Mouse (Mus musculus) lung, adult 2 months (tissue): Measurements from ENCODE around the gene Tmem203. TPM values are rescaled to one million over a fixed set of nuclear protein-coding genes. Genes with fewer than 3 reads are reported as not detected.

Experiments
- DNase-seq: peaks from one replicate; pipeline ENCODE4 v3.0.0; 2022
- H3K4me1 ChIP-seq: fragments of 200-500 bp; 2 replicates; pipeline ENCODE4 v1.6.1; 2011; ENCODE audit warnings: low read length; ENCODE audit not compliant: control insufficient read depth, insufficient read depth
- H3K4me3 ChIP-seq: fragments of 200-500 bp; replicated peaks from 2 replicates; pipeline ENCODE3; 2011; ENCODE audit warnings: low read depth, mild to moderate bottlenecking, control low read depth, low read length; ENCODE audit errors: extremely low read depth
- CTCF ChIP-seq: fragments of 200-500 bp; IDR thresholded peaks from 2 replicates; pipeline ENCODE4 v1.5.1; 2011; ENCODE audit warnings: mild to moderate bottlenecking, low read length, control low read depth; ENCODE audit not compliant: insufficient read depth
- POLR2A ChIP-seq: fragments of 200-500 bp; IDR thresholded peaks from 2 replicates; pipeline ENCODE4 v1.6.1; 2011; ENCODE audit warnings: low read depth, mild to moderate bottlenecking, control low read depth, low read length, borderline replicate concordance; ENCODE audit errors: extremely low read depth
- WGBS: fragments of 180-500 bp; shearing (Covaris S2); methylation state at CpG from one replicate; pipeline ENCODE4 v1.1.7; 2018; 5-methylcytosine and 5-hydroxymethylcytosine counted together
- polyA plus RNA-seq: library from polyadenylated mRNA; depleted of rRNA; stranded (reverse); fragments of >200 nt; gene quantifications from 2 replicates; pipeline ENCODE4 v1.2.3, GENCODE M21; 2012

Tmem203 gene
- polyA plus RNA-seq, 1 experiment: 53.5 TPM

GRCm38 (mm10) chr2:25288734-25289345 lies 33.6 kb downstream of the Tmem203 start:
- TF ChIP-seq CTCF (no peak), POLR2A (no peak)
- WGBS: 86% methylated on average over 7 of the region's 7 CpGs
- Histone ChIP-seq H3K4me1 (peaks cover 23% of the 10 kb centered on the region), H3K4me3 (no peak overlapping the region)
- DNase-seq: no peak

GRCm38 (mm10) chr2:25289651-25290050 lies 34.4 kb downstream of the Tmem203 start, which contains the start of gene Lrrc26:
Lrrc26 (plus strand) TSS chr2:25289915.
- TF ChIP-seq CTCF (no peak), POLR2A (no peak)
- 10% methylated on average over 11 of the region's 11 CpGs for WGBS
- Histone ChIP-seq H3K4me3 (peak within 1 kb of the TSS; percentile 35), H3K4me1 (peaks cover 23% of the 10 kb centered on the region)
- DNase-seq: peak; percentile 31

GRCm38 (mm10) chr2:25290101-25290815 lies 35.0 kb downstream of the Tmem203 start:
- WGBS: 2% methylated on average over 54 of the region's 54 CpGs
- TF ChIP-seq CTCF (no peak), POLR2A (no peak)
- Histone ChIP-seq H3K4me3 (peak overlapping the region; percentile 35), H3K4me1 (peaks cover 23% of the 10 kb centered on the region)
- peak; percentile 34 for DNase-seq

DNA sequence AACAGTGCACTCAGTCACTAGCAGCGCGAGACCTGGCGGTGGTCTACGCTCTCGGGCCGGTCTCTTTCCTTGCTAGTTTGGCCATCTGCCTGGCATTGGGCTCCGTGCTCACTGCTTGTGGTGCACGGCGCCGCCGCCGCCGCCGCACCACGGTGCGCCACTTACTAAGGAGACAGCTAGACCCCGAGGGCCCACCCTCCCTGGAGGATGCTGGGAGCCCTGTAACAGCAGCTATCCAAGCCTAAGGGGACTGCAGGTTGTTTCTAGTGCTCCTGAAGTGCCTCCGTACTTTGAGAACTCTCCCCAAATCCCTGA lies 35.5 kb downstream of the Tmem203 start:
- H3K4me3 ChIP-seq: peak overlapping the region; percentile 35
- TF ChIP-seq CTCF (no peak), POLR2A (no peak)
- peak; percentile 25 for DNase-seq
- under 1% methylated on average over 18 of the region's 18 CpGs for WGBS
- H3K4me1 ChIP-seq: peaks cover 22% of the 10 kb centered on the region

DNA sequence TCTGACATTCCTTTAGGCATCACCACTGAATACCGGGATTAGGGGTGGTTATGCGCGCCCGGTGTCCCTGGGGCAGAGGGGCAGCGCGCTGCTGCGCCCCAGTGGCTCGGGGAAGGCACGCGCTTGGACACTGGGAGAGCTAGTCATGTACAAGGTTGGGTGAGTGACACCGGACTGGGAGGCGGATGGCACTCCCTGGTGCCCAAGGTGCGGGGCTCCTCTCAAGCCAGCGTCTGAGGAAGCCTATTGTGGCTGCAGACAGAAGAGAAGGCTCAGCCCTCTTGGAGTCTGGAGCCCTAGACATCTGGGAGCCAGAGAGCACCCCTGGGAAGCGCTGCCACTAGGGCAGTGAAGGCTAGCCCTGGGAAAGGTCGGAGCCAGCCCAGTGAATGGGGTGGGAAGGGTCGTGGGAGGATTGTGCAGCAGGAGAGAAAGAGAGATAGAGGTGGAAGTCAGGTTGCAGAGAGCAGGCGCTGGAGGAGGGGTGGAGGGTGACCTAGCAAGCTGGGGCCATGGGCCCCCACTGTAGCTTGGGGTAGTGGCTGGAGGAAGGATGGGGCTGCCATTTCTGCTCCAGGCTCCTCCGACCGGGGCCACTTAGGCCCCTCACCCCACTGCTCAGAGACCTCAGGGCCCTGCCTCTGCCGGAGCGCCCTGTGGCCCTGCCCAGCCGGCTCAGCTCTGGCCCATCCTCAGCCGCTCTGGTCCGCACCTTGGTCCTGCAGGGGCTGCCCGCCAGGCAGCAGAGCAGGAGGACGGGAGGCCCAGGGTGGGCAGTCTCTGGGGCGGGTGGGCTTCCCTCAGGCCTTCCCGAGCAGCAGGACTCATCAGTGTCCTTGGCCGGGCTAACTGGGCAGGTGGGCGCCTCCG lies 36.2 kb downstream of the Tmem203 start:
- H3K4me1 ChIP-seq: peaks cover 16% of the 10 kb centered on the region
- H3K4me3 ChIP-seq: peak overlapping the region; percentile 9
- DNase-seq: peak; percentile 31
- TF ChIP-seq CTCF (no peak), POLR2A (no peak)
- 13% methylated on average over 32 of the region's 32 CpGs for WGBS

DNA sequence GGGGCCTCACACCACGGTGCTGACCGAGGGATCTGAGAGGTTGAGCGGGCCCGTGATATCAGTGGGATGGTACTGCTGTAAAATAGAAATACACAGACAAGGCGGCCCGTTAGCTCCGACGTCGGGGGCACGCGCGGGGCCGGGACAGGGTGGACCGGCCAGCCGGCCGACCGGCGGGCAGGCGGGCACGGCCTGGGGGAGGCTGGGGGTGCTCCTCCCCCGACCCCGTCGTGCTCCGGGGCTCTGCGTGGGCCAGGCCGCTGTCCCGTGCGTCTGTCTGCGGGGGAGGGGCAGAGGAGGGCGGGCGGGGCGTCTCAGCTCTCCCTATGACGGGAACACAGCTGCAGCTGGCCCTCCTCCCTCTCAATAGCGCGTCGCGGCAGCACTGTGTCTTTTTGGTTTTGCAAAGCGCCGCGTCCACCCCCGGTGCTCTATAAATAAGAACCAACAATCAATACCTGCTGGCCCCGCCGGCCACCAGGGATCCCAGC lies 36.9 kb downstream of the Tmem203 start:
- DNase-seq: peak; percentile 48
- Histone ChIP-seq H3K4me1 (peaks cover 11% of the 10 kb centered on the region; the same call in 1 of the 2 replicates), H3K4me3 (peak overlapping the region; percentile 19)
- TF ChIP-seq CTCF (no peak), POLR2A (peak; percentile 54; the same call in 1 of the 2 replicates)
- WGBS: 5% methylated on average over 43 of the region's 43 CpGs

DNA sequence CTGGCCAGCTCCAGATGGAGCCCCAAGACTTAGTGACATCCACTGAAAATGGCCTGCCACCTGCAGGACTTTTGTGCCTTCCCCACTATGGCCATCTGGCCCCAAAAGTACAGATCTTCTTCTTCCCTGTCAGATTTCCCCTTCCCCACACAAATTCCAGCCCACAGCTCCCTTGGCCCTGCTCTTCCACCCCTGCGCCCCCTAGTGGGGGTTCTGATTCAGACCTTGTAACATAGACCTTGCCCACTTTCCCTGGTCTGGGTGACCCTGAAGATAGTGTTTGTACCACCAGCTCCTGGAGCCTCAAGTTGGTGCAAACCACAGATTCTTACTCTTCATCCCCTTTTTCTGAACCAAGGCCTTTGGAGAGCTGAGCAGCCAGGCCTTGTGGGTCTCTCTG lies 37.6 kb downstream of the Tmem203 start:
- peak; percentile 79 for DNase-seq
- TF ChIP-seq POLR2A: no peak
- peak; percentile 75 for TF ChIP-seq CTCF
- 0% methylated on average over 1 of the region's 1 CpGs for WGBS
- Histone ChIP-seq H3K4me3 (no peak overlapping the region), H3K4me1 (peaks cover 6% of the 10 kb centered on the region; the same call in 1 of the 2 replicates)

- Histone ChIP-seq H3K4me3 (no peak overlapping the region), H3K4me1 (peaks cover 6% of the 10 kb centered on the region; the same call in 1 of the 2 replicates)
- 71% methylated on average over 9 of the region's 9 CpGs for WGBS
- DNase-seq: no peak
- TF ChIP-seq CTCF (no peak), POLR2A (no peak)
Observed at GRCm38 (mm10) chr2:25293706-25294105, 38.5 kb downstream of the Tmem203 start.

DNA sequence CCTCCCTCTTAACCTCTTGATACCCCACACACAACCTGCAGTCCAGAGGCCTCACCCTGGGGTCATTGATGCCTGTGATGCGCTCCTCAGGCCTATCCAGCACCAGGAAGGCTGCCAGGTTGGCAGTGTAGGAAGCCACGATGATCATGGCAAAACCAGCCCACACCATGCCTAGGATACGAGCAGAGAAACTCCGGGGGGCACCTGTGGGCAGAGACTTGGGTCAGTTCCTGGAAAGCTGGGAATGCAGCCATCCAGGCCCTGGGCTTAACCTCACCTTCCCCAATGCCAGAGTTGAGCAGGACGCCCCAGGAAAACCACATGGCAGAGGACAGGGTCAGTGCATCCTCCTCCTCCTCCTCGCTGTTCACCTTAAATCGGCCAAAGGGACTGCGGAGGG lies 41.9 kb downstream of the Tmem203 start:
- Histone ChIP-seq H3K4me1 (no peaks in the 10 kb centered on the region), H3K4me3 (no peak overlapping the region)
- no peak for DNase-seq
- WGBS: 75% methylated on average over 8 of the region's 8 CpGs
- TF ChIP-seq POLR2A (no peak), CTCF (no peak)

DNA sequence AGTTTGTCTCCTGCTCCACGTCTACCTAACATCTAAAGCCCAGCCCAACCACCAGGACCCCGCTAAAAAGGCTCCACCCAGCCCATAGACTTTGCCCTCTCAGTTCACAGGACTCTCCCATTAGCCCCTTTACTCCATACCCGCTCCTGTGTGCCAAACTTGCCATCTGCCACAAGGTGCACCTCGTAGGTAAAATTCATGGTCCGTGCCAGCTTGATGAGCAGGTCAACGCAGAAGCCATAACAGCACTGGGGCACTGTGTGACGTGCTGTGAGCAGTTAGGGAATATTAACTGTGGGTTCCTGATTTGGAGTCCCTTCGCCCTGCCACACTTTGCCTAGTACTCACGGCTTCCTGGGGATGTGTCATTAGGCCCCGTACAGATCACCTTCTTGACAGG lies 42.8 kb downstream of the Tmem203 start:
- Histone ChIP-seq H3K4me3 (no peak overlapping the region), H3K4me1 (no peaks in the 10 kb centered on the region)
- TF ChIP-seq CTCF (no peak), POLR2A (no peak)
- no peak for DNase-seq
- 73% methylated on average over 10 of the region's 10 CpGs for WGBS
